Mouse (Mus musculus) small intestine, adult 2 months (tissue): ENCODE results near the gene Large2. TPM values are rescaled to one million over a fixed set of nuclear protein-coding genes. Genes with fewer than 3 reads are reported as not detected.

Source experiments
- H3K27ac ChIP-seq: fragments of 200-500 bp; 2 replicates; pipeline ENCODE4 v1.5.1; 2012; ENCODE audit warnings: low read depth, low read length, control low read depth, inconsistent platforms; ENCODE audit not compliant: insufficient read depth
- H3K27me3 ChIP-seq: fragments of 200-500 bp; 2 replicates; pipeline ENCODE4 v1.6.1; 2012; ENCODE audit warnings: mild to moderate bottlenecking, moderate library complexity, low read length, inconsistent platforms; ENCODE audit not compliant: control insufficient read depth, insufficient read depth
- H3K36me3 ChIP-seq: fragments of 200-500 bp; 2 replicates; pipeline ENCODE4 v1.6.1; 2012; ENCODE audit warnings: mild to moderate bottlenecking, low read length, control low read depth, inconsistent platforms; ENCODE audit not compliant: control insufficient read depth, insufficient read depth
- H3K4me1 ChIP-seq: fragments of 200-500 bp; 2 replicates; pipeline ENCODE4 v1.6.1; 2012; ENCODE audit warnings: low read length, inconsistent platforms, mixed read lengths; ENCODE audit not compliant: control insufficient read depth, insufficient read depth, insufficient read length
- H3K4me3 ChIP-seq: fragments of 200-500 bp; 2 replicates; pipeline ENCODE4 v1.5.1; 2012; ENCODE audit warnings: low read depth, mild to moderate bottlenecking, control low read depth, inconsistent platforms, low read length, moderate library complexity
- CTCF ChIP-seq: fragments of 200-500 bp; IDR thresholded peaks from 2 replicates; pipeline ENCODE4 v1.5.1; 2012; ENCODE audit warnings: low read depth, mild to moderate bottlenecking, control low read depth, inconsistent platforms, low read length, moderate library complexity, mixed read lengths; ENCODE audit not compliant: insufficient replicate concordance, insufficient read length; ENCODE audit errors: extremely low read depth
- POLR2A ChIP-seq: fragments of 200-500 bp; IDR thresholded peaks from 2 replicates; pipeline ENCODE4 v1.6.1; 2012; ENCODE audit warnings: low read depth, mild to moderate bottlenecking, control low read depth, inconsistent platforms, low read length, moderate library complexity
- WGBS: fragments of 180-500 bp; shearing (Covaris S2); methylation state at CpG from one replicate; pipeline ENCODE4 v1.1.7; 2018; 5-methylcytosine and 5-hydroxymethylcytosine counted together
- polyA plus RNA-seq: library from polyadenylated mRNA; depleted of rRNA; stranded (reverse); fragments of >200 nt; gene quantifications from 2 replicates; pipeline ENCODE4 v1.2.3, GENCODE M21; 2012

Large2 gene
- polyA plus RNA-seq, 1 experiment, result 12.3 TPM

- Histone ChIP-seq H3K27ac (no peak overlapping the region), H3K27me3 (no peaks in the 10 kb centered on the region), H3K4me3 (no peak overlapping the region), H3K36me3 (peaks cover 47% of the 10 kb centered on the region), H3K4me1 (no peaks in the 10 kb centered on the region)
- 91% methylated on average over 4 of the region's 4 CpGs for WGBS
- TF ChIP-seq CTCF (no peak), POLR2A (no peak)
Observed at GRCm38 (mm10) chr2:92382759-92383158, 8.1 kb upstream of the Large2 start.

DNA sequence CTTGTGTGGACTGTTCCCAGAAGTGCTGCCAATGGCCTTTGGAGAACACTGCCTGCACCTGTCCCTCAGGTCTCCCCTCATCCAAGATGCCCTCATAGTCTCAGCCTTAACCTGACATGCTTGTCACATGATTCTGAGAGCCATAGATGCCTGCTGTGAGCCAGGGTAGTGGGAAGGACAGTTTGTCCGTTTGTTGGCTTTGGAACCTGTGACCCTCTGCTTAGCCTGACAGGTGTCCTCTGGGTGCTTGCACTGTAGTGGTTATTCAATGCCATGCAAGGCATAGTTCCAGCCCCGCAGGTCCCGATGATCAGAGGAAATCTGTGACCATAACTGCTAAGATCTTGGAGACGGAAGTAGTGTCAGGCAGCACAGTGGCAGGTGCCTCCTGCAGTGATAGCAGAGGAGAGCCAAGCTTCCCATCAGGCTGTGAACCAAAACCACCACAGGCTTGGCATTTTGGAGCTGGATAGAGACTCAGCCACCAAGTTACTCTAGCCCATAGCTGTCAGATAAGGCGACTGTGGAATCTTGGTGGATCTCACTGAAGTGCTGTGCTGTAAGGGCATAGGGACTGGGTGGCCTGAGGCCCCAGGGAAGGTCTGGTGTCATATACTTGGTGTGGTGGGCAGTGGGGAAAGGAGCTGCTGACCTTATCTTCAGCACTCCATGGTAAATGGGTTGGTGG lies 7.4 kb upstream of the Large2 start, which contains the start of gene 1700029I15Rik:
TSS of gene 1700029I15Rik (plus strand) at position 638 of the 688 bp plus-strand sequence.
- Histone ChIP-seq H3K27ac (no peak within 1 kb of the TSS), H3K4me3 (no peak within 1 kb of the TSS), H3K36me3 (peaks cover 53% of the 10 kb centered on the region), H3K27me3 (no peaks in the 10 kb centered on the region), H3K4me1 (no peaks in the 10 kb centered on the region)
- 89% methylated on average over 5 of the region's 5 CpGs for WGBS
- TF ChIP-seq CTCF (no peak), POLR2A (no peak)

DNA sequence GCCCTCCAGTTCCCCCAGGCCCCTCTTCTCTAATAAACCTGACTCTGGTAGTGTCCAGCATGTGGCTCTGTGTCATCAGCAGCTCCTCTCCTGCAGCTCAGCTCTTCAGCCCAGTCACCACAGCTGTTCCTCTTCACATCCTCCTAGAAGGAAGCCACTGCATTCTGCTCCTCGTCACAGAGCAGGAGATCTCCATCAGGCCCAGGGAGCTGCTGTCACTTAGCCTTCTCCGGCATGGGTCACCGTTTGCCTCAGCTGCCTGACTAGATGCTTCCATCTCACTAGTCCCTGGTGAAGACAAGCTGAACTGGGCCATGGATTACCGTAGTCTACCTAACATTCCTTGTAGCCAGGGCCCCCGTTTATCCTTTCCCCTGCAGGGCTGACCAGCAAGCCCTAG lies 6.5 kb upstream of the Large2 start:
- 88% methylated on average over 5 of the region's 5 CpGs for WGBS
- Histone ChIP-seq H3K4me3 (no peak overlapping the region), H3K27me3 (no peaks in the 10 kb centered on the region), H3K4me1 (peaks cover 5% of the 10 kb centered on the region; the same call in 1 of the 2 replicates), H3K36me3 (peaks cover 54% of the 10 kb centered on the region), H3K27ac (no peak overlapping the region)
- no peak for TF ChIP-seq CTCF
- TF ChIP-seq POLR2A, result no peak

- Histone ChIP-seq H3K4me3 (no peak overlapping the region), H3K27me3 (no peaks in the 10 kb centered on the region), H3K27ac (no peak overlapping the region), H3K4me1 (peaks cover 7% of the 10 kb centered on the region; the same call in 1 of the 2 replicates), H3K36me3 (peaks cover 54% of the 10 kb centered on the region)
- 77% methylated on average over 6 of the region's 6 CpGs for WGBS
- TF ChIP-seq POLR2A (no peak), CTCF (no peak)
Observed at GRCm38 (mm10) chr2:92380495-92381050, 5.9 kb upstream of the Large2 start.

GRCm38 (mm10) chr2:92379783-92380494 lies 5.3 kb upstream of the Large2 start:
- 81% methylated on average over 17 of the region's 17 CpGs for WGBS
- no peak overlapping the region for H3K4me3 ChIP-seq
- H3K27me3 ChIP-seq, result no peaks in the 10 kb centered on the region
- H3K27ac ChIP-seq, result no peak overlapping the region
- TF ChIP-seq CTCF (no peak), POLR2A (no peak)
- peaks cover 7% of the 10 kb centered on the region; the same call in 1 of the 2 replicates for H3K4me1 ChIP-seq
- peaks cover 54% of the 10 kb centered on the region for H3K36me3 ChIP-seq

- Histone ChIP-seq H3K36me3 (peaks cover 49% of the 10 kb centered on the region), H3K27ac (no peak overlapping the region), H3K4me3 (no peak overlapping the region), H3K4me1 (peaks cover 23% of the 10 kb centered on the region), H3K27me3 (no peaks in the 10 kb centered on the region)
- WGBS, result 94% methylated on average over 7 of the region's 7 CpGs
- TF ChIP-seq CTCF (no peak), POLR2A (no peak)
Observed at GRCm38 (mm10) chr2:92377320-92377719, 2.7 kb upstream of the Large2 start.

DNA sequence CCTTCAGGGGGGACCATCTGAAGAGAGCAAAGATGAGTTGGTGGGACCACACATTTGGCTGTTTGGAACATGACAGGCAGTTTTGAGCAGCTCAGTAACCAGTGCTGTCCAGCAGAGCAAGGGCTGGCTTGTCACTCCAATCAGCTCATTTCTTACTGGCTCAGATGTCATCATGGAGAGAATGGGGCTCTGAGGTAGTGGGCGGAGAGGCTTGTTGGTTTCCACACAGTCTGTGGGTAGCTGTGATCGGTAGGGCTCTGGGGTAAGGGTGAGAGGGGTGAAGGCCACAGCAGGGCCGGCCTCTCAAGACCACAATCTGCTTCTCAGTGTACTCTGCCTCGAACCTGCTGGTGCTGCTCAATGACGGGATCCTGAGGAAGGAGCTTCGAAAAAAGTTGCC lies 1.6 kb upstream of the Large2 start:
- Histone ChIP-seq H3K4me1 (peaks cover 31% of the 10 kb centered on the region), H3K36me3 (peaks cover 40% of the 10 kb centered on the region), H3K27me3 (no peaks in the 10 kb centered on the region), H3K27ac (no peak overlapping the region), H3K4me3 (peak overlapping the region; percentile 78)
- 70% methylated on average over 6 of the region's 6 CpGs for WGBS
- TF ChIP-seq POLR2A, result no peak
- no peak for TF ChIP-seq CTCF
